Mouse (Mus musculus) right cerebral cortex, adult 18-20 months (tissue): ENCODE measurements around the gene Trappc5.

Experiments
- DNase-seq: peaks from one replicate; pipeline ENCODE4 v3.0.0; 2022; ENCODE audit warnings: mixed read lengths

The Trappc5 gene

GRCm38 (mm10) chr8:3676131-3676992 lies at the start of gene Trappc5:
Gene Trappc5, plus strand, starts transcription at chr8:3676299.
- DNase-seq = peak; percentile 95

GRCm38 (mm10) chr8:3626971-3627370 lies 49.1 kb upstream of the Trappc5 start:
- no peak for DNase-seq

- DNase-seq = peak; percentile 40
Observed at GRCm38 (mm10) chr8:3628014-3628413, 48.1 kb upstream of the Trappc5 start.

- DNase-seq = peak; percentile 82
Observed at GRCm38 (mm10) chr8:3630647-3631477, 45.2 kb upstream of the Trappc5 start, which contains the start of gene Stxbp2. Gene Stxbp2, plus strand, starts transcription at chr8:3630955.

- DNase-seq = no peak
Observed at GRCm38 (mm10) chr8:3631478-3631875, 44.6 kb upstream of the Trappc5 start.

GRCm38 (mm10) chr8:3645804-3646203 lies 30.3 kb upstream of the Trappc5 start:
- no peak for DNase-seq

GRCm38 (mm10) chr8:3646824-3647531 lies 29.1 kb upstream of the Trappc5 start:
- no peak for DNase-seq

GRCm38 (mm10) chr8:3647561-3647960 lies 28.5 kb upstream of the Trappc5 start:
- no peak for DNase-seq

- no peak for DNase-seq
Observed at GRCm38 (mm10) chr8:3648268-3648667, 27.8 kb upstream of the Trappc5 start.

GRCm38 (mm10) chr8:3648990-3649389 lies 27.1 kb upstream of the Trappc5 start:
- no peak for DNase-seq

- DNase-seq = no peak
Observed at GRCm38 (mm10) chr8:3652845-3653244, 23.3 kb upstream of the Trappc5 start.

GRCm38 (mm10) chr8:3654726-3655508 lies 21.2 kb upstream of the Trappc5 start:
- no peak for DNase-seq

GRCm38 (mm10) chr8:3655526-3655925 lies 20.6 kb upstream of the Trappc5 start, which contains the start of gene Retn:
Gene Retn, plus strand, starts transcription at chr8:3655770.
- DNase-seq = no peak

GRCm38 (mm10) chr8:3656725-3657381 lies 19.2 kb upstream of the Trappc5 start:
- DNase-seq = peak; percentile 54

GRCm38 (mm10) chr8:3660889-3661288 lies 15.2 kb upstream of the Trappc5 start:
- no peak for DNase-seq

- no peak for DNase-seq
Observed at GRCm38 (mm10) chr8:3664405-3664804, 11.7 kb upstream of the Trappc5 start.

GRCm38 (mm10) chr8:3665507-3665906 lies 10.6 kb upstream of the Trappc5 start, which contains the start of gene Mcemp1:
Gene Mcemp1, plus strand, starts transcription at chr8:3665754.
- no peak for DNase-seq

GRCm38 (mm10) chr8:3670388-3670787 lies 5.7 kb upstream of the Trappc5 start:
- no peak for DNase-seq

- DNase-seq = peak; percentile 88
Observed at GRCm38 (mm10) chr8:3671980-3672491, 4.1 kb upstream of the Trappc5 start, which contains the start of gene Fcor. Gene Fcor, minus strand, starts transcription at chr8:3672362.

- no peak for DNase-seq
Observed at GRCm38 (mm10) chr8:3674671-3675070, 1.4 kb upstream of the Trappc5 start.

GRCm38 (mm10) chr8:3676993-3677579 lies 987 bp downstream of the Trappc5 start:
- DNase-seq = no peak
